Mouse (Mus musculus) CD4-positive helper T cell, adult 2 months (primary cell): Measurements from ENCODE around the gene Mapre1.

ENCODE experiments used
- DNase-seq: peaks from one replicate; pipeline ENCODE4 v3.0.0-alpha.2; 2012; ENCODE audit warnings: low read depth, missing footprints, low spot score

The Mapre1 gene

GRCm38 (mm10) chr2:153778638-153779362, 37.7 kb downstream of the Mapre1 start:
- DNase-seq: peak; percentile 75

GRCm38 (mm10) chr2:153779394-153779981, 38.4 kb downstream of the Mapre1 start, which contains the start of gene Efcab8:
Efcab8 (plus strand) TSS chr2:153779931.
- peak; percentile 40 for DNase-seq

- no peak for DNase-seq
Observed at GRCm38 (mm10) chr2:153781181-153781580, 40.1 kb downstream of the Mapre1 start.

GRCm38 (mm10) chr2:153784668-153785067, 43.6 kb downstream of the Mapre1 start:
- DNase-seq: no peak

- DNase-seq: no peak
Observed at GRCm38 (mm10) chr2:153793366-153793765, 52.3 kb downstream of the Mapre1 start.

- peak; percentile 19 for DNase-seq
Observed at GRCm38 (mm10) chr2:153795090-153795489, 54.0 kb downstream of the Mapre1 start.

GRCm38 (mm10) chr2:153807464-153807863, 66.4 kb downstream of the Mapre1 start:
- peak; percentile 31 for DNase-seq

- DNase-seq: no peak
Observed at GRCm38 (mm10) chr2:153808146-153808545, 67.1 kb downstream of the Mapre1 start.

- DNase-seq: no peak
Observed at GRCm38 (mm10) chr2:153808841-153809240, 67.8 kb downstream of the Mapre1 start.

GRCm38 (mm10) chr2:153809921-153810320, 68.8 kb downstream of the Mapre1 start:
- DNase-seq: no peak

- DNase-seq: no peak
Observed at GRCm38 (mm10) chr2:153822005-153822543, 81.0 kb downstream of the Mapre1 start.
